Mouse (Mus musculus) lung, postnatal 0 days (tissue): ENCODE measurements around the gene Nrbp1. TPM values are rescaled to one million over a fixed set of nuclear protein-coding genes. Genes with fewer than 3 reads are reported as not detected.

Source experiments
- ATAC-seq: fragments of 200-750 bp; cut with Nextera tagmentation; 2 replicates; pipeline ENCODE4 v1.8.0; 2017; ENCODE audit warnings: moderate library complexity
- DNase-seq: peaks from one replicate; pipeline ENCODE4 v3.0.0-alpha.2; 2016; ENCODE audit warnings: low spot score
- H3K27ac ChIP-seq: fragments of 300-500 bp; sonication (generic); 2 replicates; pipeline ENCODE4 v1.5.1; 2014; ENCODE audit warnings: antibody characterized with exemption, mild to moderate bottlenecking, low read length, mixed read lengths
- H3K27me3 ChIP-seq: fragments of 300-500 bp; sonication (generic); replicated peaks from 2 replicates; pipeline ENCODE4 v1.6.1; 2014; ENCODE audit warnings: low read length, mixed read lengths; ENCODE audit not compliant: insufficient read depth
- H3K36me3 ChIP-seq: fragments of 300-500 bp; sonication (generic); 2 replicates; pipeline ENCODE4 v1.6.1; 2014; ENCODE audit warnings: low read length, mixed read lengths; ENCODE audit not compliant: insufficient read depth
- H3K4me1 ChIP-seq: fragments of 300-500 bp; sonication (generic); 2 replicates; pipeline ENCODE4 v1.6.1; 2014; ENCODE audit warnings: antibody characterized with exemption, low read depth, low read length, mixed read lengths; ENCODE audit not compliant: insufficient read depth
- H3K4me2 ChIP-seq: fragments of 300-500 bp; sonication (generic); replicated peaks from 2 replicates; pipeline ENCODE4 v1.6.1; 2014; ENCODE audit warnings: low read depth, mild to moderate bottlenecking, low read length, moderate library complexity, mixed read lengths
- H3K4me3 ChIP-seq: fragments of 300-500 bp; sonication (generic); 2 replicates; pipeline ENCODE4 v1.5.1; 2014; ENCODE audit warnings: low read depth, low read length
- H3K9ac ChIP-seq: fragments of 300-500 bp; sonication (generic); replicated peaks from 2 replicates; pipeline ENCODE4 v1.6.1; 2014; ENCODE audit warnings: low read depth, mild to moderate bottlenecking
- H3K9me3 ChIP-seq: fragments of 300-500 bp; sonication (generic); 2 replicates; pipeline ENCODE4 v1.6.1; 2016; ENCODE audit warnings: low read length, mixed read lengths
- CTCF ChIP-seq: IDR thresholded peaks from 2 replicates; pipeline ENCODE4 v1.5.1; 2016; ENCODE audit warnings: antibody characterized with exemption, mild to moderate bottlenecking
- EP300 ChIP-seq: IDR thresholded peaks from 2 replicates; pipeline ENCODE4 v1.6.1; 2016; ENCODE audit warnings: antibody characterized with exemption, mild to moderate bottlenecking, control low read depth
- WGBS: fragments of 180-500 bp; shearing (Covaris S2); extraction: QIAGEN DNeasy Blood & Tissue Kit; methylation state at CpG from one replicate; pipeline ENCODE4 v1.1.7; 2014; 5-methylcytosine and 5-hydroxymethylcytosine counted together
- polyA plus RNA-seq: library from polyadenylated mRNA; unstranded; fragments of >200 nt; fragmentation: Nextera tagmentation; extraction: Ambion mirVana; gene quantifications from 2 replicates; pipeline ENCODE4 v1.2.1, GENCODE M21; 2015

The Nrbp1 gene
- 125 and 131 TPM in 2 replicates for polyA plus RNA-seq

DNA sequence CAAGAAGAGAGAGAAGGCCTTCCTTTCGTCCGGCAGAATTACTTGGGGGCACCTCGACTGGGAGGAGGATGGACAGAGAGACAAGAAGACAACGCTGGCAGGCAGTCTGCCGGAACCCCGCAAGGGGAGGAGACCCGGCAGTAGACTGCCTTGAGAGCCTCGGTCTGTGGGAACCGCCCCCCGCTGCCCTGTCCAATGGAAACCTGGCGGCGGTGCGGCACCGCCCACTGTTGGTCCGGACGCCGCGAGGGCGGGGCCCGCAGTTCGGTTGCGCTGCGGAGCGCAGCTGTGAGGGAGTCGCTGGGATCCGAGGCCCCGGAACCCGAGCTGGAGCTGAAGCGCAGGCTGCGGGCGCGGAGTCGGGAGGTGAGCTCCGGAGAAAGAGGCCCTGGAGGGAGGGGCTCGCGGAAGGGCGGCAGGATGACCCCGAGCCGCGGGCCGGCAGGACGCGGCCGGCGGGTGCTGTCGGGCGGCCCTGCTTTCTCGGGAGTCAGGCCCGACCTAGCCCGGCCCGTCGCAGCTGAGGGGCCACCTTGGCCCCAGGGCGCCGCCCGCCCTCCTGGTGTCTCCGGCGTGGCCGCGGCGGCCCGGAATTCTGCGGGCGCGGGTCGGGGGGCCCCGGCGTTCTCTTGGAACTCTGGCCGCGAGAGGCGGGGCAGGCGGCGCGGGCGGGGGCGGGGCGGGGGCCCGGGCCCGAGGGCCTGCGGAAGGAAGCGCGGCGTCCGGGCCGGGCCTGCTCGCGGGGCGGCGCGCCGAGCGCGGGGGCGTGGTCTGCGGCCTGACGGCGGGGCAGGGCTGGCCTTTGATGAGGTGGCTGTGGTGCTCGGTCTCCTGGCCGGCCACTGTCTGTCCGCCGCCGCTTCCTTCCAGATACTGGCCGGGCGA, at the start of gene Nrbp1, which contains the start of gene Gm9970:
TSS of gene Nrbp1 (plus strand) at position 228 of the 885 bp plus-strand sequence.
TSS of gene Gm9970 (minus strand) at position 596 of the 885 bp plus-strand sequence.
- peak within 1 kb of the TSS; percentile 74 for H3K4me2 ChIP-seq
- ATAC-seq (peak; percentile 99), DNase-seq (peak; percentile 99)
- no peaks in the 10 kb centered on the region for H3K4me1 ChIP-seq
- peak within 1 kb of the TSS; percentile 99 for H3K27ac ChIP-seq
- WGBS, result 3% methylated on average over 42 of the region's 103 CpGs
- no peaks in the 10 kb centered on the region for H3K27me3 ChIP-seq
- TF ChIP-seq EP300, result no peak
- TF ChIP-seq CTCF, result no peak
- H3K4me3 ChIP-seq, result peak within 1 kb of the TSS; percentile 98
- peak within 1 kb of the TSS; percentile 97 for H3K9ac ChIP-seq
- H3K36me3 ChIP-seq, result peaks cover 8% of the 10 kb centered on the region; the same call in 1 of the 2 replicates
- no peaks in the 10 kb centered on the region for H3K9me3 ChIP-seq

DNA sequence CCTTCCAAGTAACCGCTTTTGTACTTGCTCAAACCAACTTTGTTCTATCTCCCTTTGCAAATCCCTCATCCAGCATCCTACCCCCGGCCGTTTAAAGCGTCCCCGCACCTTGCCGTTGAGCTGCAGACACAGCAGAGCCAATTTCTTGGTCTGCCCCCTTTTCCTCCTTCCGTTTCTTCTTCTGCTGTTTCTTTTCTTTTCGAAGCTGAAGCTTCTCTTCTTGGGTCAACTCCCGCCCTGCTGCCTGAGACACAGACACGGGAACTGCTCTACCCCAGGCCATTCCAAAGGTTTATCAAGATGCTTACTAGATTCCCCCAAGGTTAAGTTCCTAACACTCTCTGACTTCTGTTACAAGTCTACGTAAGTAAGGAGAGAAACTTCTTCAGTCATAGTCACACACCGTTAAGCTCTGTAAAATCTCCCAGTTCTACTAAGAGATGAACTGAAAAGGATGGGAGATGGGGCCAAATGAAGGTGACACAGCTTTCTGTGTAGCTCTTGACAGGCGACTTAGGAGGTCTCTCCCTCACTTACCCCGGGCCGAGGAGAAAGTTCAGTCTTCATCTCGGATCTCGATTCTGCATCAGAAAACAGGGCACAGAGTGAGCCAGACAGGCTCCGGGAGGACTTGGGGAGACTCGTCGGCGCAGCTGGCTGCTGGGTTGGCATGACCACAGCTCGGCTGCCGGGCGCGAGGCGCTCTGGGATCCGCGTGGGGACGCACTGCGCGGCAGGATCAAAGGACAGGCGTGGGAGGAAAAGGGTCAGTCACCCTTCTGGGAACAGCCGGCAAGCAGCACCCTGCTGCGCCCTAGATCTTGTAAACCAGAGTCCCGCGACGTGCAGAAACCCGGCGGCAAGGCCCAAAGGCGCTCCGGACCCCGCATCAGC, 48.4 kb upstream of the Nrbp1 start:
- ATAC-seq (peak; percentile 80), DNase-seq (peak; percentile 84)
- peak overlapping the region; percentile 77 for H3K4me3 ChIP-seq
- TF ChIP-seq CTCF (no peak), EP300 (no peak)
- peak overlapping the region; percentile 69 for H3K4me2 ChIP-seq
- H3K9me3 ChIP-seq, result no peaks in the 10 kb centered on the region
- H3K9ac ChIP-seq, result peak overlapping the region; percentile 35
- H3K36me3 ChIP-seq, result peaks cover 35% of the 10 kb centered on the region; the same call in 1 of the 2 replicates
- 10% methylated on average over 41 of the region's 42 CpGs for WGBS
- peak overlapping the region; percentile 79 for H3K27ac ChIP-seq
- H3K27me3 ChIP-seq, result no peaks in the 10 kb centered on the region
- no peaks in the 10 kb centered on the region; the same call in 1 of the 2 replicates for H3K4me1 ChIP-seq

GRCm38 (mm10) chr5:31192939-31193630, 47.6 kb upstream of the Nrbp1 start, which contains the start of the genes Snx17 and Eif2b4:
Gene Snx17 (plus strand): TSS chr5:31193227.
Gene Eif2b4 (minus strand): TSS chr5:31193430.
- H3K9ac ChIP-seq, result peak within 1 kb of the TSS; percentile 81
- H3K4me2 ChIP-seq, result peak within 1 kb of the TSS; percentile 69
- H3K4me3 ChIP-seq, result peak within 1 kb of the TSS; percentile 77
- no peaks in the 10 kb centered on the region for H3K27me3 ChIP-seq
- H3K9me3 ChIP-seq, result no peaks in the 10 kb centered on the region
- peaks cover 38% of the 10 kb centered on the region for H3K36me3 ChIP-seq
- DNase-seq (peak; percentile 98), ATAC-seq (peak; percentile 98)
- TF ChIP-seq EP300 (no peak), CTCF (peak; percentile 79)
- H3K27ac ChIP-seq, result peak within 1 kb of the TSS; percentile 90
- WGBS, result under 1% methylated on average over 48 of the region's 48 CpGs
- no peaks in the 10 kb centered on the region; the same call in 1 of the 2 replicates for H3K4me1 ChIP-seq

GRCm38 (mm10) chr5:31193631-31194281, 46.9 kb upstream of the Nrbp1 start:
- Histone ChIP-seq H3K36me3 (peaks cover 40% of the 10 kb centered on the region), H3K27ac (peak overlapping the region; percentile 90), H3K4me2 (peak overlapping the region; percentile 69), H3K27me3 (no peaks in the 10 kb centered on the region), H3K4me3 (peak overlapping the region; percentile 77), H3K9ac (peak overlapping the region; percentile 81), H3K9me3 (no peaks in the 10 kb centered on the region), H3K4me1 (no peaks in the 10 kb centered on the region; the same call in 1 of the 2 replicates)
- 8% methylated on average over 25 of the region's 25 CpGs for WGBS
- TF ChIP-seq CTCF, result no peak
- no peak for TF ChIP-seq EP300
- ATAC-seq (no peak), DNase-seq (no peak)
